Mouse (Mus musculus): ENCODE measurements at regions not wholly inside any gene's neighbourhood (a gene's known extent, or its start where the extent isn't known, plus 50 kb on each side); places are given as distances from the start of the nearest gene placed in this dataset.

- dilution Hi-C loops (cut with MboI; ENCODE audit: extremely low pct_ligation_motif_present, extremely low pct_unique_long_range_greater_than_20kb, low sequenced_read_pairs) (no loop called here), in situ Hi-C loops (cut with MboI; ENCODE audit: low pct_ligation_motif_present, low pct_unique_long_range_greater_than_20kb, low sequenced_read_pairs) (no loop called here)
- Histone ChIP-seq H3K9me3 (replicated peaks; ENCODE audit: low read length) (no peaks in the 10 kb centered on the region), H3K4me2 (ENCODE audit: insufficient read depth, low read depth, poor library complexity, severe bottlenecking) (no peak overlapping the region), H3K36me3 (replicated peaks in 1 of 2; ENCODE audit: control insufficient read depth in 1 of 2, insufficient read depth in 1 of 2, low read length in 1 of 2) (peaks cover 0 to 25% of the 10 kb centered on the region in 2 experiments), H3K4me1 (ENCODE audit: control insufficient read depth in 1 of 2, insufficient read depth in 2 of 2) (peaks cover 15 to 30% of the 10 kb centered on the region in 2 experiments), H3K9ac (ENCODE audit: insufficient read depth, low read depth) (no peak overlapping the region), H3K27ac (ENCODE audit: insufficient read depth, low read depth) (no peak overlapping the region), H3K4me3 (replicated peaks in 1 of 3; ENCODE audit: low read depth in 2 of 3, low read length in 2 of 3, poor library complexity in 1 of 3) (no peak overlapping the region), H3K27me3 (replicated peaks) (no peaks in the 10 kb centered on the region), H3K79me2 (replicated peaks; ENCODE audit: control insufficient read depth, extremely low read depth, insufficient read depth, poor library complexity, severe bottlenecking) (no peaks in the 10 kb centered on the region; the same call in 1 of the 2 replicates)
- DNase-seq (ENCODE audit: extremely low read depth) = no peak
- TF ChIP-seq MAFK (IDR thresholded peaks at IDR 0.05; ENCODE audit: insufficient replicate concordance, low read length) (peak; percentile 97), ELF1 (IDR thresholded peaks at IDR 0.05; ENCODE audit: low read depth, low read length) (no peak)
Measured at GRCm38 (mm10) chr6:51250233-51250632, 182.2 kb upstream of the Nfe2l3 start.

GRCm38 (mm10) chr6:51251432-51251831 is 181.0 kb upstream of the Nfe2l3 start:
- dilution Hi-C loops (cut with MboI; ENCODE audit: extremely low pct_ligation_motif_present, extremely low pct_unique_long_range_greater_than_20kb, low sequenced_read_pairs) = no loop called here
- TF ChIP-seq ZKSCAN1 (IDR thresholded peaks at IDR 0.05; ENCODE audit: borderline replicate concordance, low read depth, low read length) = no peak
- TF ChIP-seq HCFC1 (IDR thresholded peaks at IDR 0.05; ENCODE audit: low read depth, low read length) = peak; percentile 81
- TF ChIP-seq USF2 (conservative IDR thresholded peaks at IDR 0.05; ENCODE audit: low read depth, low read length) = no peak
- peak; percentile 93 for TF ChIP-seq TBP (conservative IDR thresholded peaks at IDR 0.05; ENCODE audit: low read depth, low read length)
- TF ChIP-seq JUN (IDR thresholded peaks at IDR 0.05; ENCODE audit: insufficient read depth, low read depth, low read length) = no peak
- TF ChIP-seq POLR2A (IDR thresholded peaks at IDR 0.05; ENCODE audit: low read depth, low read length) = peak; percentile 74
- TF ChIP-seq CHD1 (IDR thresholded peaks at IDR 0.05; ENCODE audit: low read depth, low read length) = 0 out of 2 replicates have a peak, but pooled peaks have one; percentile 28
- TF ChIP-seq MEF2A (IDR thresholded peaks at IDR 0.05; ENCODE audit: borderline replicate concordance, low read depth, low read length) = 0 out of 2 replicates have a peak, but pooled peaks have one; percentile 15
- no peak for TF ChIP-seq GABPA (IDR thresholded peaks at IDR 0.05; ENCODE audit: insufficient replicate concordance, low read depth, low read length)
- no peak for TF ChIP-seq MXI1 (IDR thresholded peaks at IDR 0.05; ENCODE audit: low read depth, low read length)
- no peak for TF ChIP-seq NRF1 (IDR thresholded peaks at IDR 0.05; ENCODE audit: low read depth, low read length)
- no peak for TF ChIP-seq EP300 (IDR thresholded peaks at IDR 0.05; ENCODE audit: low read length)
- TF ChIP-seq USF1 (IDR thresholded peaks at IDR 0.05; ENCODE audit: low read depth, low read length) = no peak
- peak; percentile 50 for TF ChIP-seq SIN3A (IDR thresholded peaks at IDR 0.05; ENCODE audit: low read length)
- TF ChIP-seq MAX (IDR thresholded peaks at IDR 0.05; ENCODE audit: low read length) = peak; percentile 51; the same call in 1 of the 2 replicates
- peak; percentile 61; the same call in 1 of the 2 replicates for TF ChIP-seq POLR2AphosphoS2 (IDR thresholded peaks at IDR 0.05; ENCODE audit: low read depth, low read length)
- TF ChIP-seq ZC3H11A (IDR thresholded peaks at IDR 0.05; ENCODE audit: low read depth, low read length) = no peak
- TF ChIP-seq IRF4 (IDR thresholded peaks at IDR 0.05; ENCODE audit: low read depth, low read length) = no peak
- TF ChIP-seq E2F4 (IDR thresholded peaks at IDR 0.05; ENCODE audit: insufficient replicate concordance, low read depth, low read length) = no peak
- TF ChIP-seq TCF12 (IDR thresholded peaks at IDR 0.05; ENCODE audit: low read depth, low read length) = peak; percentile 64
- TF ChIP-seq CTCF (conservative IDR thresholded peaks at IDR 0.05 in 1 of 2, IDR thresholded peaks at IDR 0.05 in 1 of 2; ENCODE audit: low read depth in 2 of 2, low read length in 2 of 2) = no peak
- TF ChIP-seq ZMIZ1 (IDR thresholded peaks at IDR 0.05; ENCODE audit: low read depth, low read length) = peak; percentile 67; the same call in 1 of the 2 replicates
- no peak for TF ChIP-seq RCOR1 (conservative IDR thresholded peaks at IDR 0.05; ENCODE audit: low read depth, low read length)
- peak; percentile 66 for TF ChIP-seq ELF1 (IDR thresholded peaks at IDR 0.05; ENCODE audit: low read depth, low read length)
- no peak for TF ChIP-seq ETS1 (conservative IDR thresholded peaks at IDR 0.05; ENCODE audit: low read depth, low read length)
- TF ChIP-seq MYC (IDR thresholded peaks at IDR 0.05; ENCODE audit: low read depth, low read length) = 0 out of 2 replicates have a peak, but pooled peaks have one; percentile 61
- TF ChIP-seq MAFK (IDR thresholded peaks at IDR 0.05; ENCODE audit: insufficient replicate concordance, low read length) = no peak
- no peak for TF ChIP-seq JUND (conservative IDR thresholded peaks at IDR 0.05; ENCODE audit: low read depth, low read length)
- peak; percentile 59; the same call in 1 of the 2 replicates for TF ChIP-seq KAT2A (IDR thresholded peaks at IDR 0.05; ENCODE audit: insufficient replicate concordance, low read length)
- no peak for TF ChIP-seq RAD21 (IDR thresholded peaks at IDR 0.05; ENCODE audit: low read depth, low read length)
- TF ChIP-seq UBTF (IDR thresholded peaks at IDR 0.05; ENCODE audit: low read depth, low read length) = no peak
- no peak for TF ChIP-seq MAZ (IDR thresholded peaks at IDR 0.05; ENCODE audit: low read depth, low read length)

More at GRCm38 (mm10) chr6:51251432-51251831, 181.0 kb upstream of the Nfe2l3 start:
- Histone ChIP-seq H3K36me3 (replicated peaks in 1 of 2; ENCODE audit: control insufficient read depth in 1 of 2, insufficient read depth in 1 of 2, low read length in 1 of 2) (peaks cover 0 to 33% of the 10 kb centered on the region in 2 experiments), H3K27me3 (replicated peaks) (no peaks in the 10 kb centered on the region), H3K4me3 (replicated peaks in 1 of 3; ENCODE audit: low read depth in 2 of 3, low read length in 2 of 3, poor library complexity in 1 of 3) (peak overlapping the region; percentile 41 to 60 (median 47)), H3K9me3 (replicated peaks; ENCODE audit: low read length) (no peaks in the 10 kb centered on the region), H3K4me2 (ENCODE audit: insufficient read depth, low read depth, poor library complexity, severe bottlenecking) (peak overlapping the region; percentile 44; the same call in 1 of the 2 replicates), H3K9ac (ENCODE audit: insufficient read depth, low read depth) (peak overlapping the region; percentile 88; the same call in 1 of the 2 replicates), H3K4me1 (ENCODE audit: control insufficient read depth in 1 of 2, insufficient read depth in 2 of 2) (peaks cover 16 to 30% of the 10 kb centered on the region in 2 experiments), H3K79me2 (replicated peaks; ENCODE audit: control insufficient read depth, extremely low read depth, insufficient read depth, poor library complexity, severe bottlenecking) (no peaks in the 10 kb centered on the region; the same call in 1 of the 2 replicates), H3K27ac (ENCODE audit: insufficient read depth, low read depth) (no peak overlapping the region)
- in situ Hi-C loops (cut with MboI; ENCODE audit: low pct_ligation_motif_present, low pct_unique_long_range_greater_than_20kb, low sequenced_read_pairs) = no loop called here
- peak; percentile 77 for DNase-seq (ENCODE audit: extremely low read depth)
